Mouse (Mus musculus) lung, postnatal 0 days (tissue): ENCODE results near the gene Kidins220.

Experiments
- CTCF ChIP-seq: IDR thresholded peaks from 2 replicates; pipeline ENCODE4 v1.5.1; 2016; ENCODE audit warnings: antibody characterized with exemption, mild to moderate bottlenecking
- EP300 ChIP-seq: IDR thresholded peaks from 2 replicates; pipeline ENCODE4 v1.6.1; 2016; ENCODE audit warnings: antibody characterized with exemption, mild to moderate bottlenecking, control low read depth

DNA sequence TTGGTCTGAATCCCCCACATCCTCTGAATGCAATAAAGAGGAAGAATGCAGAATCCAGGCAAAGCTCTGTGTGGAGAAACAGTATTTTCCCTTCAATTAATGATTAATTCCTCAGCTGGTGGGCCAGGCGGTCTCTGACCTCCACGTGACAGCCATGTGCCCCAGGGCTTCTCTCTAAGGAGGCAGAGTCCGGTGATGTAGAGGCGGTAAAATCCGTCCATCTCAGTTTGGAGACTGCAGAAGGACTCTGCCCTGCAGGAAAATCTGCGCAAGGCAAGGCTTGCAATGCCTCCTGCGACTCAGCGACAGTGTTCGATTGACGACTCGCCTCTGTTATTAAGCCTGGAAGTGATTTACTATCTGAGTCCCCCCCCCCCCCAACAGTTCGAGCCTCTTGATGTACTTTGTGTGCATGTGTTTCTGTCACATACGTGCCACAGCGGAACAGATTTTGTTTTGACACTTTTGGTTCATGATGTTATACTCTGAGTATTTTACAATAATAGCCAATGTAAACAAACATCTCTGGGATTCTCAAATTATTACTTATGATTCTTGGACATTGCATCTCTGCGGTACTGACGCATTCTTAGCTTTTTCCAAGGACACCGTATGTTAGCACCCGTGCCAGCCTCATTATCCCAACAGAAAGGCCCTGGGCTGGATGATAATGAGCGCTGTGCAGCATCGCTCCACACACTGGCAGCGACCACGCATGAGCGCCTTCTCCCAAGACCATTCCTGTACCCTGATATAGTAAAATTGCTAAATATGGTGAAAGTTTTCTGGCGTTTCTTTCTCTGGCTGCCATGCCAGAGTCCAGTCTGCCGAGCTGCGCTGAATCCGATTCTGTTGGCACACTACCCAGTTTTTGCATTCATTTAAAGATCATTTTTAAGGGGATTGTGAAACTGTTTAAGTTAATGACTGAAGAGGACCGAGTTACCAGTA, 122.8 kb downstream of the Kidins220 start:
- TF ChIP-seq CTCF, result no peak
- TF ChIP-seq EP300, result no peak; the same call in 1 of the 2 replicates
